Mouse (Mus musculus) embryonic facial prominence, embryonic 15.5 days (tissue): Measurements from ENCODE around the gene Oxtr. TPM values are rescaled to one million over a fixed set of nuclear protein-coding genes. Genes with fewer than 3 reads are reported as not detected.
A peak's percentile ranks its signal among the peaks of the same experiment; 100 is the strongest.

Experiments used
- ATAC-seq: fragments of 200-750 bp; cut with Nextera tagmentation; 2 replicates; pipeline ENCODE4 v1.8.0; 2017; ENCODE audit warnings: low read depth, moderate TSS enrichment; ENCODE audit not compliant: insufficient number of reproducible peaks, low FRiP score, low TSS enrichment
- H3K27ac ChIP-seq: fragments of 300-500 bp; sonication (generic); replicated peaks from 2 replicates; pipeline ENCODE4 v1.5.1; 2015; ENCODE audit warnings: mild to moderate bottlenecking, inconsistent platforms
- H3K27me3 ChIP-seq: fragments of 300-500 bp; sonication (generic); 2 replicates; pipeline ENCODE4 v1.6.1; 2015; ENCODE audit warnings: inconsistent platforms
- H3K36me3 ChIP-seq: fragments of 300-500 bp; sonication (generic); 2 replicates; pipeline ENCODE4 v1.6.1; 2015; ENCODE audit warnings: mild to moderate bottlenecking, inconsistent platforms
- H3K4me1 ChIP-seq: fragments of 300-500 bp; sonication (generic); 2 replicates; pipeline ENCODE4 v1.6.1; 2015; ENCODE audit warnings: inconsistent platforms
- H3K4me2 ChIP-seq: fragments of 300-500 bp; sonication (generic); replicated peaks from 2 replicates; pipeline ENCODE4 v1.6.1; 2015; ENCODE audit warnings: mild to moderate bottlenecking, inconsistent platforms
- H3K4me3 ChIP-seq: fragments of 300-500 bp; sonication (generic); replicated peaks from 2 replicates; pipeline ENCODE4 v1.5.1; 2015; ENCODE audit warnings: mild to moderate bottlenecking, inconsistent platforms
- H3K9ac ChIP-seq: fragments of 300-500 bp; sonication (generic); 2 replicates; pipeline ENCODE4 v1.6.1; 2015; ENCODE audit warnings: inconsistent platforms
- H3K9me3 ChIP-seq: fragments of 300-500 bp; sonication (generic); replicated peaks from 2 replicates; pipeline ENCODE4 v1.6.1; 2016; ENCODE audit warnings: inconsistent platforms
- WGBS: fragments of 180-500 bp; shearing (Covaris S2); methylation state at CpG from one replicate; pipeline ENCODE4 v1.1.7; 2015; 5-methylcytosine and 5-hydroxymethylcytosine counted together
- polyA plus RNA-seq: library from polyadenylated mRNA; unstranded; fragments of >200 nt; fragmentation: Nextera tagmentation; extraction: Ambion mirVana; gene quantifications from 2 replicates; pipeline ENCODE4 v1.2.1, GENCODE M21; 2015

Oxtr gene
- polyA plus RNA-seq, 1 experiment from 2014 or later: 0.73 TPM

DNA sequence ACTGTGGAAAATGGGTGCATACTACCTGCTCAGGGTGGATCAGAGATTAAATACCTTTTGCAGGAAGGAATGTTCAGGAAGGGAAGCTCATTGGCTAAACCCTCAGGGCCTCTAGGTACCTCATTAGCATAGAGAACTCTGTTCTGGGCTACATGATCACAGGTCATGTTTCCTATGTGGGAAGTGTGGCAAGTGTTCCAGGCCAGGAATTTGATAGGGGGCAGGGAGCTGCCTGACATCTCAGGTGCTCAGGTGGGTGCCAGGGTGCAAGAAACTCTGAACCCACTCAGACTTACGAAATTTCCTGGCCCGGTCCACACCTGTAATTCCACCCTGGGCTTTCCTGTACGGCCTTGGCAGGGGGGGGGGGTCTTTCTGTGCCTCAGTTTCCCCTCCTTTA, 9.0 kb upstream of the Oxtr start:
- H3K36me3 ChIP-seq: no peaks in the 10 kb centered on the region
- H3K4me3 ChIP-seq: no peak overlapping the region
- H3K9ac ChIP-seq: no peak overlapping the region
- ATAC-seq: no peak
- H3K27ac ChIP-seq: no peak overlapping the region
- H3K4me2 ChIP-seq: no peak overlapping the region
- 81% methylated on average over 3 of the region's 3 CpGs for WGBS
- no peaks in the 10 kb centered on the region for H3K4me1 ChIP-seq
- H3K9me3 ChIP-seq: no peaks in the 10 kb centered on the region
- H3K27me3 ChIP-seq: no peaks in the 10 kb centered on the region

DNA sequence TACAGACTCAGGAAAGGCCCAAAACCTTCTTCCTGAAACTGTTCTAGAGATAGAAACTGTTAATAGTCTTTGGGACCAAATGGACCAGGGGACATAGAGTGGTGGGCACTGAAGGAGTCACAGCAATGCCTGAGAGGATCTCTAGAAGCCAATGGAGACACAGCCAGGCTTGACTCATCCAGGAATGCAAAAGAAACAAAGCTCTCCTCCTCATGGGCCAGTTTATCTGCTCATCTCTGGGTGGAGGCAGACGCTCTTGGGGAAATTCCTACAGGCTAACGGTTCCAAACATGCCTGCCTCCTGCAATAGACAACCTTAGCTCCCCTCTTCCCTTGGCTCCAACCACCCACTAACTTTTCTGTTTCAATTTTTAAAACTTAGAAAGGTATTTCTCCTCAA, 7.7 kb upstream of the Oxtr start:
- Histone ChIP-seq H3K4me2 (no peak overlapping the region), H3K9me3 (no peaks in the 10 kb centered on the region), H3K27me3 (no peaks in the 10 kb centered on the region), H3K36me3 (no peaks in the 10 kb centered on the region), H3K4me1 (no peaks in the 10 kb centered on the region), H3K4me3 (no peak overlapping the region), H3K27ac (no peak overlapping the region), H3K9ac (no peak overlapping the region)
- no peak for ATAC-seq
- 69% methylated on average over 2 of the region's 2 CpGs for WGBS

DNA sequence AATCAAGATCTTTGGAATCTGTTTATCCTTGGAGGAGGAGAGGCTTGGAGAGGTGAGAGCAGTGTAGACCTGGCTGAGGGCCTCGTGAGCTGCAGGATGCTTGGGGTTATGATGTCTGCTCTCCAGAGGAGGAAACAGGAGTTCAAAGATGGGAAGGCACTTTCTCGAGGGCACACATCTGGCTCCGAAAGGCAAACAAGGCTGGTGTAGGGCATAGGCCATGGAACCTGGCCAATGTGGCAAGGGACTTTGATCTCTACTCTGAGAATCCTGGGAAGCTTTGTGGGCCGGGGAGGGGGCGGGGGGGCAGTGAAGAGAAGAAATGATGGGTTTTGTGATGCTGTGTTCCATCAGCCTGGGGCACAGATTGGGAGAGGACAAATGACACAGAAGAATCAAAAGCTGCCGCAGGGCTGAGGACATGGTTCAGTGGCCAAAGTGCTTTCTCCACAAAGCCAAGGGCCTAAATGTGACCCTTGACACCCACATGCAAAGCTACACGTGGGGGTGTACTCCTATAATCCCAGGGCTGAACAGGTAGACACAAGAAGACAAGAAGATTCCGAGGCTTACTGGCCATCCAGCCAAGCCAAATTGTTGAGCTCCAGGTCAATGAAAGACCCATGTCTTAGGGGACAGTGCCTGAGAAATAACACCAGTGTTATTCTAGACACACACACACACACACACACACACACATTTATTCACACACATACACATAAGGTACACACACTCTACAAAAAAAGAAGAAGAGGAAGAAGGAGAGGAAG, 6.7 kb upstream of the Oxtr start:
- Histone ChIP-seq H3K4me2 (no peak overlapping the region), H3K4me3 (no peak overlapping the region), H3K27me3 (no peaks in the 10 kb centered on the region), H3K9me3 (no peaks in the 10 kb centered on the region), H3K36me3 (no peaks in the 10 kb centered on the region), H3K9ac (no peak overlapping the region), H3K27ac (no peak overlapping the region), H3K4me1 (no peaks in the 10 kb centered on the region)
- 65% methylated on average over 8 of the region's 8 CpGs for WGBS
- no peak for ATAC-seq

DNA sequence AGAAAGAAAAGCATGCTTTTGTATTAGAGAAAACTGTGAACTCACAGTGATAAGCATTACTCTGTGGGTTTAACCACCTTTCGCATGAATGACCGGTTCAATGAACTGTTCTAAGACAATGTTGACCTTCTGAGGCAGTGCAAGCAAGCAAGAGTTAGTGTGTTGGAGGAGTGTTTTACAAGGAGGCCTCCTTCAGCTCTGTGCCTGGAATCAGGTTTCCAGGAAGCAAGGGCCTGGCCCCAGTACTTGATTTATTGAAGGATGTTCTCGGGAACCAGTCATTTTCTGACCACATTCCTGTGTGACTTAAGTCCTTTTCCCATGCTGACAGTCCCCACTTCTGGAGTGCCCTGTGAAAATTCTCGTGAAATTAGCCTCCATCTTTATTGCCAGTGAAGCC, 5.5 kb upstream of the Oxtr start:
- 54% methylated on average over 4 of the region's 4 CpGs for WGBS
- Histone ChIP-seq H3K9ac (no peak overlapping the region), H3K27ac (no peak overlapping the region), H3K27me3 (peaks cover 6% of the 10 kb centered on the region), H3K4me1 (peaks cover 5% of the 10 kb centered on the region), H3K9me3 (no peaks in the 10 kb centered on the region), H3K36me3 (no peaks in the 10 kb centered on the region), H3K4me2 (no peak overlapping the region), H3K4me3 (no peak overlapping the region)
- no peak for ATAC-seq

DNA sequence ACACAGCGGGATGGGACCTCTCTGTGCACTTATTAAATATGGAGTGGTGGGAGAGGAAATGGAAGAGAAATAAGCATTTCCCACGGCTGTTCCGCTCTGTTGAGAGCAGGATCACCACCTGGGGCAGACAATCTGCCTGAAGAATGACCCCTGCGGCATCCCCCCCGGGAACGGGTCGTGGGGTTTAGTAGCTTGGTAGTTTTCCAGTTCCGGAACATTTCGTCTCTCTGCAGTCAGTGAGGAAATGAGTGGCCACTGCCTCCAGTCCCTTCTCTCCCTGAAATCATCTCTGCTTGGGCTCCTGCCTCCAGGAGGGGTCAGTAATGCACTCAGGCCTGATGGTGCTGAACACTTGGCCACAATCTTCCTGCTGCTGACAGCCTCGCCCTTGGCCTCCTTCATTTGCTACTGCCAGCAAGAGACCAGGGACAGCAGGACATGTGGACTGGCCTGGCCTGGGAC, 4.9 kb upstream of the Oxtr start:
- Histone ChIP-seq H3K36me3 (no peaks in the 10 kb centered on the region), H3K4me3 (no peak overlapping the region), H3K4me2 (no peak overlapping the region), H3K27ac (no peak overlapping the region), H3K4me1 (peaks cover 11% of the 10 kb centered on the region), H3K9me3 (no peaks in the 10 kb centered on the region), H3K9ac (no peak overlapping the region), H3K27me3 (peaks cover 12% of the 10 kb centered on the region)
- no peak for ATAC-seq
- WGBS: 59% methylated on average over 10 of the region's 10 CpGs

DNA sequence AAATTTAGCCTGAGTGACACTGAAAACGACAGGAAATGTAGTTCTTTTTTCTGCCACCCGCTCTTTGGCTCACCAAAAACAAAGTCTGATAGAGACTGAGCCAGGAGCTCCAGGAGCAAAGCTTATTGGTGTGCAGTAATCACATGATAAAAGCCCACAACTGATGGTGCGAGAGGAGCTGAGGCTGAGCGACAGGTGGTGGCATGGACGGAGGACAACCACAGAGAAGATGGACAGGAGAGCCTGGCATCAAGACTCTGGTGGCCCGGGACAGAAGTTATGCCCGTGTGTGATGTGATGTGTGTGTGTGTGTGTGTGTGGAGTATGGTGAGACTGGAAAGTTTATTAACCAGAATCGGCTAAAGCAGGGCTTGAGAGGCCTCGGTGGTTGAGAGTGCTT, 3.6 kb upstream of the Oxtr start:
- Histone ChIP-seq H3K4me3 (no peak overlapping the region), H3K9ac (no peak overlapping the region), H3K4me2 (no peak overlapping the region), H3K9me3 (no peaks in the 10 kb centered on the region), H3K36me3 (no peaks in the 10 kb centered on the region), H3K27me3 (peaks cover 25% of the 10 kb centered on the region), H3K27ac (no peak overlapping the region), H3K4me1 (peaks cover 21% of the 10 kb centered on the region)
- ATAC-seq: no peak
- WGBS: 85% methylated on average over 9 of the region's 9 CpGs

DNA sequence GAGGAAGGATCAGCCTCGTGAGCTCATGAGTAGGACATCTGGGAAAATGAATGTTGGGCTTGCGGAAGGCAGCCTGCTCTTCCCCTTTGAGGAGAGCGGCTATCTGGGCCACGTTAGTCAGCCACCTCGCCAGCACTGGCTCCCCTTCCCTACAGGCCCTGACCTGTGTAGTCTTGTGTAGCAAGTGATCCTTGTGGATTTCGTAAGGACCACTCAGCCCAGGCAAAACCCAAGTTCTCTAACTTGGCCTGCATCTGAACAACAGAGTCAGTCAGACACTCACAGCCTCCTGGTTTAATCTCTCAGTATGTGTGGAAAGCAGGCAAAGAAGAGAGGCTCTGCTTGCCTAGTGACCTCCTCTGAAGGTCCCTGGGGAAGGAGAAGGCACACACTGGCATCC, 2.9 kb upstream of the Oxtr start:
- no peak overlapping the region for H3K9ac ChIP-seq
- no peak overlapping the region for H3K4me2 ChIP-seq
- H3K27ac ChIP-seq: no peak overlapping the region
- H3K27me3 ChIP-seq: peaks cover 32% of the 10 kb centered on the region
- no peak overlapping the region for H3K4me3 ChIP-seq
- no peak for ATAC-seq
- peaks cover 21% of the 10 kb centered on the region for H3K4me1 ChIP-seq
- no peaks in the 10 kb centered on the region for H3K9me3 ChIP-seq
- 80% methylated on average over 6 of the region's 6 CpGs for WGBS
- no peaks in the 10 kb centered on the region for H3K36me3 ChIP-seq

DNA sequence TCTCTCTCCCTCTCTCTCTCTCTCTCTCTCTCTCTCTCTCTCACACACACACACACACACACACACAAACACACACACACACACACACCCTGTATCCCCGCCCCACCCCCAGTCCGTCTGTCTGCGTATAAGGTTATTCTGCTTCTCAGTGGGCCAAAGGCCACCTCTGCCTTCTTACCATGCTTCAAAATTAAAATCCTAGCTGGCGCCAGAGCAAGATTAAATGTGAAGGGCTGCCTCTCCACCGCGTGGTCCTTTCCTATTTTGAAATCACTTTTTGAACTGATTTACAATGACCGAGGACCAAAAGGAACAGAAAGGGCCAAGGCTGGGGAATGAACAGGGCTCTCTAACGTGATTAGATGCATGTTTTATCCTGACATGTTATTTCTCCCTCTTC, 1.8 kb upstream of the Oxtr start:
- no peak for ATAC-seq
- Histone ChIP-seq H3K9ac (no peak overlapping the region), H3K9me3 (no peaks in the 10 kb centered on the region), H3K4me2 (no peak overlapping the region), H3K36me3 (no peaks in the 10 kb centered on the region), H3K27me3 (peaks cover 41% of the 10 kb centered on the region), H3K4me3 (no peak overlapping the region), H3K27ac (no peak overlapping the region), H3K4me1 (peaks cover 21% of the 10 kb centered on the region)
- WGBS: 79% methylated on average over 8 of the region's 8 CpGs

DNA sequence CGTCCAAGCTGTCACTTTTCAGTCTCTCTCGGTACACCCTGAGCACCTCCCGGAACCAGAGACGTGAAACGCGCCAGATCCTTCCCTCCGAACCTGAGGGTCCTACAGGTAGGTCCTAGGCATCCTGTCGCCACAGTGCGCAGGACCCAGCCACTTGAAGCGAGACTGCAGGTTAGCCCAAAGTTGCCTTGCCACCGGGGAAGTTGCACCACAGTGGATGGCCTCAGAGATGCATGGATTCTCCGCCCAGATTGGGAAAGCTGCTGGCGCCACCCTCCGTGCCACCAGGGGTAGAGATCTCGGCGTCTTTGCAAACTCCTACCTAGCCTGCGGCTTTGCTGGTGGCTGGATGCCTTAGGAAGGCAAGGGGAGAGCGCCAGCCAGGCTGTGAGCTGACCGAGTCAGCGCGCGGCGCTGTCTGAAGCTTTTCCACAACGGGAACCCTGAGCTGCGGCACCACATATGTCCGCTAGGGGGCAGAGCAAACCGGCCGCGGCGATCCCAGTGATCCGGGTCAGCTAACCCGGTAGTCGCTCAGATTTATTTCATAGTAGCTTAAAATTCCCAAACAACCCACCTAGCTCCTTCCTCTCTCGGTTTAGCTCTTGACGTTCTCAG, 991 bp upstream of the Oxtr start:
- WGBS: under 1% methylated on average over 35 of the region's 35 CpGs
- no peaks in the 10 kb centered on the region for H3K9me3 ChIP-seq
- no peak overlapping the region for H3K27ac ChIP-seq
- peak overlapping the region; percentile 81 for H3K4me2 ChIP-seq
- ATAC-seq: no peak; the same call in 1 of the 2 replicates
- peaks cover 21% of the 10 kb centered on the region for H3K4me1 ChIP-seq
- H3K36me3 ChIP-seq: no peaks in the 10 kb centered on the region
- peak overlapping the region; percentile 42 for H3K4me3 ChIP-seq
- no peak overlapping the region for H3K9ac ChIP-seq
- peaks cover 46% of the 10 kb centered on the region for H3K27me3 ChIP-seq

DNA sequence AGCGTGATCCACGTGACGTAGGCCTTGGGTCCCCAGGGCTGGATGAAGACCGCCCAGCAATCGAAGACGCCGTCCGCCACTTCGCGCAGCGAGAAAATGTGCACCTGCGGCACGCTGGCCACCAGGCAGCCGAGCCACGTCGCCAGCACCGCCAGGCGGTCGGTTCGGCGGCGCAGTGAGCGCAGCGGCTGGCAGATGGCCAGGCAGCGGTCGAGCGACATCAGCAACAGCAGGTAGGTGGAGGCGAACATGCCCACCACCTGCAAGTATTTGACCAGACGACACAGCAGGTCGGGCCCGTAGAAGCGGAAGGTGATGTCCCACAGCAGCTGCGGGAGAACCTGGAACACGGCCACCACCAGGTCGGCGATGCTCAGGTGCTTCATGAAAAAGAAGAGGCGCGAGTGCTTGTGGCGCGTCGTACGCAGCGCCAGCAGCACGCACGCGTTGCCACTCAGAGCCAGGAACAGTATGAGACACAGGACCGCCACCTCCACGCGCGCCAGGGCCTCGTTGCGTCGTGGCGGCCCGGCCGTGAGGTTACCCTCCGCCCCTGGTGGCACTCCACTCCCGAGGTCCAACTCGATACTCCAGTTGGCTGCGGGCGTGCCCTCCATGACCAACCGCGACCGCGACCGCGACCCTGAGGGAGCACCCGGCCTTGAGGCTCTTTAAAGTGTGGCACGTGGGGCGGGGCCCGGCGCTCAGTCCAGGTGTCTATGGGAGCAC, 398 bp downstream of the Oxtr start:
- Histone ChIP-seq H3K27me3 (peaks cover 51% of the 10 kb centered on the region), H3K4me2 (peak overlapping the region; percentile 81), H3K36me3 (no peaks in the 10 kb centered on the region), H3K9ac (no peak overlapping the region), H3K4me3 (peak overlapping the region; percentile 42), H3K27ac (no peak overlapping the region), H3K4me1 (peaks cover 21% of the 10 kb centered on the region), H3K9me3 (no peaks in the 10 kb centered on the region)
- 5% methylated on average over 72 of the region's 72 CpGs for WGBS
- no peak for ATAC-seq

DNA sequence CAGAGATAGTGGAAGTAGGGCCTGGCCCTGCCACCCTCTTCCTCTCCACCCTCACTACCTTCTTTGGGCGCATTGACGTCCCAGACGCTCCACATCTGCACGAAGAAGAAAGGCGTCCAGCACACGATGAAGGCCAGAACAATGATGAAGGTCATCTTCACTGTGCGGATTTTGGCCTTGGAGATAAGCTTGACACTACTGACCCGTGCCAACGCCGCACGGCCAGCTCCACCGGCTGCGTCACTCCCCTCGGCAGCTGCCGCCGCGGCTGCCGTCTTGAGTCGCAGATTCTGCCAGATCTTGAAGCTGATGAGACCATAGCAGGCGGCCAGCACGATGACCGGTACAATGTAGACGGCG, 942 bp downstream of the Oxtr start:
- Histone ChIP-seq H3K9ac (no peak overlapping the region), H3K36me3 (no peaks in the 10 kb centered on the region), H3K4me2 (peak overlapping the region; percentile 81), H3K27ac (no peak overlapping the region), H3K4me1 (peaks cover 21% of the 10 kb centered on the region), H3K4me3 (peak overlapping the region; percentile 42), H3K27me3 (peaks cover 51% of the 10 kb centered on the region), H3K9me3 (no peaks in the 10 kb centered on the region)
- ATAC-seq: no peak
- 32% methylated on average over 24 of the region's 24 CpGs for WGBS
